Mouse (Mus musculus) intestine, postnatal 0 days (tissue): ENCODE measurements around the gene Tspan14. TPM values are rescaled to one million over a fixed set of nuclear protein-coding genes. Genes with fewer than 3 reads are reported as not detected.

Source experiments
- ATAC-seq: fragments of 200-750 bp; cut with Nextera tagmentation; 2 replicates; pipeline ENCODE4 v1.8.0; 2017; ENCODE audit warnings: mild to moderate bottlenecking, moderate TSS enrichment, moderate library complexity
- H3K27ac ChIP-seq: fragments of 300-500 bp; sonication (generic); 2 replicates; pipeline ENCODE4 v1.5.1; 2014; ENCODE audit warnings: mild to moderate bottlenecking, low read depth, low read length, moderate library complexity
- H3K27me3 ChIP-seq: fragments of 300-500 bp; sonication (generic); replicated peaks from 2 replicates; pipeline ENCODE4 v1.6.1; 2014; ENCODE audit warnings: low read length, mixed read lengths; ENCODE audit not compliant: control insufficient read depth, insufficient read depth
- H3K36me3 ChIP-seq: fragments of 300-500 bp; sonication (generic); 2 replicates; pipeline ENCODE4 v1.6.1; 2014; ENCODE audit warnings: mild to moderate bottlenecking, moderate library complexity; ENCODE audit not compliant: control insufficient read depth, insufficient read depth
- H3K4me1 ChIP-seq: fragments of 300-500 bp; sonication (generic); replicated peaks from 2 replicates; pipeline ENCODE4 v1.6.1; 2014; ENCODE audit warnings: antibody characterized with exemption, low read length, mixed read lengths; ENCODE audit not compliant: control insufficient read depth, insufficient read depth
- H3K4me2 ChIP-seq: fragments of 300-500 bp; sonication (generic); replicated peaks from 2 replicates; pipeline ENCODE4 v1.6.1; 2014; ENCODE audit warnings: low read depth, mild to moderate bottlenecking, moderate library complexity
- H3K4me3 ChIP-seq: fragments of 300-500 bp; sonication (generic); 2 replicates; pipeline ENCODE4 v1.5.1; 2014; ENCODE audit warnings: low read depth, low read length
- H3K9ac ChIP-seq: fragments of 300-500 bp; sonication (generic); 2 replicates; pipeline ENCODE4 v1.6.1; 2014; ENCODE audit warnings: mild to moderate bottlenecking, low read depth, low read length
- H3K9me3 ChIP-seq: fragments of 300-500 bp; sonication (generic); 2 replicates; pipeline ENCODE4 v1.6.1; 2016; ENCODE audit warnings: mixed run types; ENCODE audit not compliant: control insufficient read depth
- CTCF ChIP-seq: sonication (generic); IDR thresholded peaks from 2 replicates; pipeline ENCODE4 v1.5.1; 2016; ENCODE audit warnings: low read depth, mild to moderate bottlenecking, control low read depth, antibody characterized with exemption, moderate library complexity
- WGBS: fragments of 180-500 bp; shearing (Covaris S2); extraction: QIAGEN DNeasy Blood & Tissue Kit; methylation state at CpG from one replicate; pipeline ENCODE4 v1.1.7; 2014; 5-methylcytosine and 5-hydroxymethylcytosine counted together
- polyA plus RNA-seq: library from polyadenylated mRNA; unstranded; fragments of >200 nt; fragmentation: Nextera tagmentation; extraction: Ambion mirVana; gene quantifications from 2 replicates; pipeline ENCODE4 v1.2.1, GENCODE M21; 2015

Tspan14 gene
- polyA plus RNA-seq, 1 experiment from 2014 or later = 30.5 TPM

DNA sequence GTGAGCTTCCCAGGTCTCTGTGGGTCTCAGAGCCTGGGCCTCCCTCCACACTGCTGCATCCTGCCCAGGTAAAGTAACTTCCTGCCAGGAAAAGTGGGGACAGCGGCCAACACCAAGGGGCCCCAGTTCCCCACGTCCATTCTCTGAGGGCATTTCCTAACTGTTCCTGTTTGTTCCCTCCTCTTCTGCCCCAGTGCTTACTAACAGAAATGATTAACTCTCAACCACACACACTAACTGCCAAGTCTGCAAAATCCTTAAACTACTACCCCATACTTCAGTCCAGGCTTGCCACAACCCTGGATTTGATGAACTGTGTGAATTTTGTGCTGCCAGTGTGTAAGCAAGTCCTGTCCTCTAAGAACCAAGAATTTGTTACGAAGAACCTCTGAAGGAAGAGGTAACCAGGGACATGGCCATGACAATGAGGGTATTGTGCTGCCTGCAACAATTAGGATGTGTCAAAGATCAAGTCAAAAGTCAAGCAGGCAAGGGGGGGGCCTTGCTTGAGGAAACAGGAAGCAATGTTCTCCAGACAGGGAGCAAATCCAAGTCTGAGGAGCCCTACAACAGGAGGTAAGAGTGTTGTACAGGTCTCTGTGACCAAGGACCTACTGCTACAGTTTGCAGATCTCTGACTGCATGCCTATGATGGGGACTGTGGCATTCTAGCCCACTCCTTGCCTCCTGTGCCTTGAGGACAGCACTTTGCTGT is 35.3 kb downstream of the Tspan14 start:
- Histone ChIP-seq H3K9me3 (no peaks in the 10 kb centered on the region), H3K27me3 (no peaks in the 10 kb centered on the region), H3K27ac (peak overlapping the region; percentile 69), H3K4me3 (no peak overlapping the region), H3K36me3 (no peaks in the 10 kb centered on the region; the same call in 1 of the 2 replicates), H3K4me2 (0 out of 2 replicates have a peak overlapping the region, but pooled peaks have one; percentile 6), H3K9ac (no peak overlapping the region), H3K4me1 (peaks cover 40% of the 10 kb centered on the region)
- WGBS = 37% methylated on average over 3 of the region's 3 CpGs
- TF ChIP-seq CTCF = no peak
- peak; percentile 23 for ATAC-seq

DNA sequence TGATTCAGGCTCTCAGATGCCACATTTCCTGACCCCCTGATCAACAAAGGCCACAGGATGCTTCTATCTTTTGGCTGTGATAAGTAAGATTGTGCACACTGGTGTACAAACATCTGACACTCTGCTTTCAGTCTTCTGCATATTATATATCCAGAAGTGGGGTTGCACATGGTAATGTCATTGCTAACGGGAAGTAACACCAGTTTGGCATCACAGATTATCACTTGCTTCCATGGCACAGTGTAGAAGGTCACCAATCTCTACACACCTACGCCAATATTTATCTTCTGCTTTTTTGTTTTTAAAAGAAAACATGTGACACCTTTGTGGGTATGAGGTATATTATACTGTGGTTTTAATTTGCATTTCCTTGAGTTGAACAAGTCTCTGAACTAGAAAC is 36.7 kb downstream of the Tspan14 start:
- H3K4me3 ChIP-seq = no peak overlapping the region
- no peaks in the 10 kb centered on the region; the same call in 1 of the 2 replicates for H3K36me3 ChIP-seq
- no peak for ATAC-seq
- H3K9ac ChIP-seq = no peak overlapping the region
- H3K4me2 ChIP-seq = no peak overlapping the region
- H3K4me1 ChIP-seq = peaks cover 36% of the 10 kb centered on the region
- no peaks in the 10 kb centered on the region for H3K9me3 ChIP-seq
- H3K27me3 ChIP-seq = no peaks in the 10 kb centered on the region
- H3K27ac ChIP-seq = no peak overlapping the region
- TF ChIP-seq CTCF = no peak
- WGBS = 78% methylated on average over 2 of the region's 2 CpGs

DNA sequence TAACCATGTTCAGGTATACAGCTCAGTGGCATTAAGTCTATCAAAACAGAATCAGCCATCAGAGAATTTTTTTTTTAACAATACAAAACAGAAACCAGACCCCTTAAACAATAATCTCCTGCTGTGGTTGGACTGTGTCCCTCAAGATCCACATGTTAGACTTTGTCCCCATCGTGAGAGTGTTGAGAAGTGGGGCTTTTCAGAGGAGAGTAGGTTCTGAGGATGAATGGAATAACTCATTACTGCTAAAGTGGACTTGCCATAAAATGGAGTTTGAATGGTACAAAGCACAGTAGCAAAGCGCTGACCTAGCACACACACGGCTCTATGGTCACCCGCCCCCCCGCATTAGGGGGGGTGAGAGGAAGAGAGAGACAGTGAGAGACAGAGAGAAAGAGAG is 37.7 kb downstream of the Tspan14 start:
- H3K4me1 ChIP-seq = peaks cover 40% of the 10 kb centered on the region
- H3K36me3 ChIP-seq = no peaks in the 10 kb centered on the region; the same call in 1 of the 2 replicates
- no peak overlapping the region for H3K9ac ChIP-seq
- ATAC-seq = no peak
- WGBS = 52% methylated on average over 5 of the region's 5 CpGs
- H3K27ac ChIP-seq = peak overlapping the region; percentile 68; the same call in 1 of the 2 replicates
- no peak overlapping the region for H3K4me3 ChIP-seq
- H3K9me3 ChIP-seq = no peaks in the 10 kb centered on the region
- H3K27me3 ChIP-seq = no peaks in the 10 kb centered on the region
- H3K4me2 ChIP-seq = no peak overlapping the region
- no peak for TF ChIP-seq CTCF

DNA sequence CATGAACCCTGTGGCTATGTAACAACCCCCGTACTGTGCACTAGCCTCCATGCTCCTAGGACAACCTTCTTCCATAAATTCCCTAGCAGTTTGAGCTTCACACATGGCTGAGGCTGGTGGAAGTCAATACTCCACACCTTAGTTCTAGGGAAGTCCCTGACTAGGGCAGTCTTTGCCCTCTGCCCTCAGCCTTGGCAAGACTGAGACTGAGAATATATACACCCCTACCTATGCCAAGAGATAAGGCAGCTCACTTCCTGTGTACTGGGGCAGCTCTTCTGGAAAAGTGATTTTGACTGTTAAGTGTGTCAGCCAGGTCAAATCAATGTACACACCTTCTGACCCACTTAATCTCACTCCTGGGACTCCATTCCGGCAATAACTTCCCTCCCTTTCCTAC is 39.6 kb downstream of the Tspan14 start:
- Histone ChIP-seq H3K9me3 (no peaks in the 10 kb centered on the region), H3K4me3 (no peak overlapping the region), H3K36me3 (no peaks in the 10 kb centered on the region), H3K27ac (peak overlapping the region; percentile 68), H3K27me3 (no peaks in the 10 kb centered on the region), H3K9ac (no peak overlapping the region), H3K4me1 (peaks cover 36% of the 10 kb centered on the region), H3K4me2 (0 out of 2 replicates have a peak overlapping the region, but pooled peaks have one; percentile 1)
- peak; percentile 94 for ATAC-seq
- TF ChIP-seq CTCF = no peak
- WGBS = 16% methylated on average over 2 of the region's 2 CpGs

DNA sequence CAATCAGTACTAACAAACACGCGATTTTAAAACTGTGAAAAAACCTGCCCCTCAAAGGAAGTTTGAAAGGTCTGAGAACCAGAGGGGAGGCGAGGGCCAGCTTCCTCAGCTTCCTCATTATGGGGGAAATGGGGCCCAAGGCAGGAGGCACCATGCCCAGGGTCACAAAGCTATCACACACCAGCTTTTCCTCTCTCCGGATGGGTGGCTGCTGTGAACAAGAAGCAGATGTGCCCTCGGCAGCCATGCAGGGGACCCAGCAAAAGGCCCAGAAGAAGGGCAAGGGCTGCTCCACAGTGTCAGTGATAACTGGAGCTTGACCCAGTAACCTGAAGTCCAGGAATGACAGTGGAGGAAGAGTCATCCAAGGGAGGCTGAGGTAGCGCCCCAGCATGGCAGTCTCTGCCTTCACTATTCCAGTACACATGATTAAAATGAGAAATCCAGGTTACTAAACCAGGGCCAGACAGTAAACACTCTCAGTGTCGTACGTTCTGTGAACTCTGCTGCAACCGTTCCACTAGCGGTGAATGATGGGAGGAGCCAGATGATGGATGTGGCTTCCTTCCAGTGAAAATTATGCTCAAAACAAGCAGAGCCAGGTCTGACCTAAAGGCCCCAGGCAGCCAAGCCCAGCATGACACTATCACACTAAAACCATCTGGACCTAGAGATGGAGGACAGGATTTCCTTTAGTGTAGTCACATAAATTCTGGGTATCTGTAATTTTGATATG is 42.1 kb downstream of the Tspan14 start:
- no peak for TF ChIP-seq CTCF
- no peak for ATAC-seq
- no peak overlapping the region for H3K4me3 ChIP-seq
- no peaks in the 10 kb centered on the region for H3K9me3 ChIP-seq
- H3K27me3 ChIP-seq = no peaks in the 10 kb centered on the region
- no peak overlapping the region for H3K4me2 ChIP-seq
- H3K9ac ChIP-seq = no peak overlapping the region
- WGBS = 44% methylated on average over 10 of the region's 10 CpGs
- H3K4me1 ChIP-seq = peaks cover 14% of the 10 kb centered on the region
- H3K36me3 ChIP-seq = no peaks in the 10 kb centered on the region
- peak overlapping the region; percentile 28; the same call in 1 of the 2 replicates for H3K27ac ChIP-seq

DNA sequence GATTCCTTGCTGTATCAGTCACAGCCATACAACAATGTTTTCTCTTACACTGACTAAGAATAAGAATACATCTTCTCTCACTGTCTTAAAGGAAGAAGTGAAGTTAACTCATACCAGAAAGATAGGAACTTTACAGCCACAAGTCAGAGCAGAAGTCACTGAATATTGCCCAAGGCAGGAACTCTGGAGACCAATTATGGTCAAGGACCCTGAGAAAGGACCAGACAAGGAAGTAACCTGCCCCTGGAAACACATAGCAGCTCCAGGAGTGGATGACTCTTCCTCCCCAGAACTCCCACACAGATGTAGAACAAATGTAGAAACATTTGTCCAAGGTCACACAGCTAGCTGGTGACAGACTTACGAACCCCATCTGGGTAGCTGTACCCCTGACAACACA is 45.4 kb downstream of the Tspan14 start:
- Histone ChIP-seq H3K9ac (no peak overlapping the region), H3K36me3 (0 out of 2 replicates have a peak, but pooled peaks cover 7% of the 10 kb centered on the region), H3K4me2 (no peak overlapping the region), H3K27me3 (no peaks in the 10 kb centered on the region), H3K27ac (no peak overlapping the region), H3K9me3 (no peaks in the 10 kb centered on the region), H3K4me1 (peaks cover 3% of the 10 kb centered on the region; the same call in 1 of the 2 replicates), H3K4me3 (no peak overlapping the region)
- WGBS = 84% methylated on average over 1 of the region's 1 CpGs
- no peak for ATAC-seq
- TF ChIP-seq CTCF = no peak
